In genomic region chr19:44418945-44419344, GRCm38 (mm10) we compare ENCODE assay signal across 9 mouse cellular contexts. TPM values are rescaled to one million over a fixed set of nuclear protein-coding genes. Genes with fewer than 3 reads are reported as not detected.
DNase-seq lines count a peak whose midpoint lies in the region; ATAC-seq and TF ChIP-seq lines count a peak whose summit lies in the region.
"Had no signal": no experiment of that assay in that cellular context is flagged by ENCODE, and none has a peak within 500 bp of the region (broad histone marks: within the 10 kb centered on the region; RNA-seq: fewer than 3 reads in every experiment).

No protein-coding gene starts in this region.

- TF ChIP-seq CTCF in G1E (IDR thresholded peaks at IDR 0.05; ENCODE audit: low read depth, low read length): peak; percentile 70

- DNase-seq in G1E (ENCODE audit: low spot score): peak; percentile 61
- peak; percentile 81 for DNase-seq in adrenal gland, postnatal 10 days
- peak; percentile 73 for DNase-seq in embryo, embryonic 9.5 days (ENCODE audit: extremely low spot score)
- peak; percentile 72 to 78 for DNase-seq in heart, postnatal 14 days
- DNase-seq in layer of hippocampus, postnatal 14 days (ENCODE audit: low spot score in 2 of 2): peak; percentile 61 to 64
- DNase-seq in skeletal muscle tissue, adult 2 months (ENCODE audit: low read depth, low spot score): peak; percentile 35

- H3K4me3 ChIP-seq in G1E (ENCODE audit: low read depth, low read length): no peak overlapping the region
- H3K4me3 ChIP-seq: lung, embryonic 15.5 days had no signal

- peaks cover 66% of the 10 kb centered on the region for H3K27me3 ChIP-seq in G1E (ENCODE audit: insufficient read depth, low read length)
- H3K27me3 ChIP-seq: lung, embryonic 15.5 days had no signal

- no peak for ATAC-seq in G1E (ENCODE audit: extremely low read depth, insufficient number of reproducible peaks, low FRiP score, poor library complexity, severe bottlenecking)
- peak; percentile 36; the same call in 1 of the 2 replicates for ATAC-seq in megakaryocyte-erythroid progenitor cell, adult 5-6 weeks (replicated peaks; ENCODE audit: low FRiP score, low TSS enrichment, poor library complexity, severe bottlenecking)
- no peak; the same call in 1 of the 2 replicates for ATAC-seq in erythroid progenitor cell, adult 5-6 weeks (replicated peaks; ENCODE audit: low FRiP score, poor library complexity, severe bottlenecking)

- peaks cover 19% of the 10 kb centered on the region for H3K4me1 ChIP-seq in G1E (ENCODE audit: insufficient read depth, low read depth, low read length)

- no peaks in the 10 kb centered on the region for H3K9me3 ChIP-seq in G1E (replicated peaks)
- H3K9me3 ChIP-seq: lung, embryonic 15.5 days had no signal

- H3K36me3 ChIP-seq in G1E (replicated peaks): no peaks in the 10 kb centered on the region
- H3K36me3 ChIP-seq: lung, embryonic 15.5 days had no signal

- intact Hi-C loops in heart, postnatal 14 days (cut with DNase I): loop anchor here (1.0 to 5.0 kb wide), 2 partner anchors 46 to 172 kb away; no protein-coding TSS in a partner anchor

RNA-seq across cellular contexts. Expression of gene Scd1, which starts 11.3 kb away (rescaled TPM):
- total RNA-seq in G1E (2014; fragmentation: Nextera tagmentation) (0.38 and 0.63 TPM in 2 replicates), G1E (2017) (5.6 and 6.4 TPM in 2 replicates)
- polyA plus RNA-seq in G1E (2012): 6.6 TPM in 2 replicates
- total RNA-seq in adrenal gland, postnatal 10 days (2021): 100 to 1,000 TPM; 181 to 382 TPM
- 10 to 100 TPM; 14.7 to 32.9 TPM for total RNA-seq in heart, postnatal 14 days (2021)
- total RNA-seq in layer of hippocampus, postnatal 14 days (2021): 100 to 1,000 TPM; 147 to 154 TPM
- 14.0 and 16.2 TPM in 2 replicates for total RNA-seq in megakaryocyte-erythroid progenitor cell, adult 5-6 weeks (2014; fragmentation: Nextera tagmentation)
- total RNA-seq in megakaryocyte-erythroid progenitor cell, adult 5-6 weeks (2017): 4.3 and 18.8 TPM in 2 replicates
- 29.2 and 33.1 TPM in 2 replicates for total RNA-seq in erythroid progenitor cell, adult 5-6 weeks (2015; ENCODE audit: low replicate concordance)
- 9.8 and 17.3 TPM in 2 replicates for total RNA-seq in erythroid progenitor cell, adult 5-6 weeks (2017; ENCODE audit: low replicate concordance)

Comparison
In these comparisons a context has a peak if more than half of its experiments do, and no peak if none do; other contexts are left out.
1. RNA of gene Scd1, which starts 11.3 kb away (total RNA-seq): 181 to 382 TPM in adrenal gland, postnatal 10 days and 147 to 154 TPM in layer of hippocampus, postnatal 14 days; 9.8 to 33.1 TPM in erythroid progenitor cell, adult 5-6 weeks, 14.7 to 32.9 TPM in heart, postnatal 14 days, 4.3 to 18.8 TPM in megakaryocyte-erythroid progenitor cell, adult 5-6 weeks and 0.38 to 6.4 TPM in G1E; every median in the first group is over 4 times any median in the second.
2. Peak in every context shown above with its lines, with median percentiles within 50 percentile points of each other: DNase-seq.